Mouse (Mus musculus): Measurements from ENCODE around the gene Slc35f1. TPM values are rescaled to one million over a fixed set of nuclear protein-coding genes. Genes with fewer than 3 reads are reported as not detected.

The Slc35f1 gene
- polyA plus RNA-seq (2015; fragmentation: Nextera tagmentation; extraction: Ambion mirVana): 2.1 and 2.2 TPM in 2 replicates

GRCm38 (mm10) chr10:52690334-52690991 is at the start of gene Slc35f1:
Gene Slc35f1, plus strand, starts transcription at chr10:52690533.
- Histone ChIP-seq H3K36me3 (ENCODE audit: insufficient read depth, low read length) (no peaks in the 10 kb centered on the region), H3K9ac (ENCODE audit: low read depth, low read length) (peak within 1 kb of the TSS; percentile 56), H3K27me3 (ENCODE audit: insufficient read depth, low read length) (no peaks in the 10 kb centered on the region), H3K4me1 (replicated peaks; ENCODE audit: insufficient read depth, low read length) (no peaks in the 10 kb centered on the region), H3K4me3 (replicated peaks; ENCODE audit: low read depth, low read length) (peak within 1 kb of the TSS; percentile 54), H3K9me3 (replicated peaks; ENCODE audit: low read length) (no peaks in the 10 kb centered on the region), H3K27ac (no peak within 1 kb of the TSS), H3K4me2 (ENCODE audit: low read length) (peak within 1 kb of the TSS; percentile 96)
- peak; percentile 91 for ATAC-seq (replicated peaks; ENCODE audit: low FRiP score, low read depth)
- WGBS: 0% methylated on average over 51 of the region's 54 CpGs
- TF ChIP-seq CTCF (IDR thresholded peaks at IDR 0.05; ENCODE audit: low read depth): peak; percentile 64
- peak; percentile 77 for DNase-seq (ENCODE audit: low spot score)

GRCm38 (mm10) chr10:52671234-52671633 is 19.1 kb upstream of the Slc35f1 start:
- H3K9ac ChIP-seq (ENCODE audit: low read depth, low read length): no peak overlapping the region
- no peak for TF ChIP-seq CTCF (IDR thresholded peaks at IDR 0.05; ENCODE audit: low read depth)
- ATAC-seq (replicated peaks; ENCODE audit: low FRiP score, low read depth): no peak
- H3K36me3 ChIP-seq (ENCODE audit: insufficient read depth, low read length): no peaks in the 10 kb centered on the region
- no peak overlapping the region for H3K27ac ChIP-seq
- no peaks in the 10 kb centered on the region for H3K4me1 ChIP-seq (replicated peaks; ENCODE audit: insufficient read depth, low read length)
- no peaks in the 10 kb centered on the region for H3K9me3 ChIP-seq (replicated peaks; ENCODE audit: low read length)
- H3K4me2 ChIP-seq (ENCODE audit: low read length): no peak overlapping the region
- no peak for DNase-seq (ENCODE audit: low spot score)
- no peaks in the 10 kb centered on the region for H3K27me3 ChIP-seq (ENCODE audit: insufficient read depth, low read length)
- no peak overlapping the region for H3K4me3 ChIP-seq (replicated peaks; ENCODE audit: low read depth, low read length)

- ATAC-seq (replicated peaks; ENCODE audit: low FRiP score, low read depth) (peak; percentile 71), DNase-seq (ENCODE audit: low spot score) (peak; percentile 16)
- no peaks in the 10 kb centered on the region for H3K9me3 ChIP-seq (replicated peaks; ENCODE audit: low read length)
- TF ChIP-seq CTCF (IDR thresholded peaks at IDR 0.05; ENCODE audit: low read depth): no peak
- no peaks in the 10 kb centered on the region for H3K36me3 ChIP-seq (ENCODE audit: insufficient read depth, low read length)
- WGBS: under 1% methylated on average over 45 of the region's 45 CpGs
- peak overlapping the region; percentile 54 for H3K4me3 ChIP-seq (replicated peaks; ENCODE audit: low read depth, low read length)
- peak overlapping the region; percentile 56 for H3K9ac ChIP-seq (ENCODE audit: low read depth, low read length)
- H3K27ac ChIP-seq: no peak overlapping the region
- H3K27me3 ChIP-seq (ENCODE audit: insufficient read depth, low read length): no peaks in the 10 kb centered on the region
- no peaks in the 10 kb centered on the region for H3K4me1 ChIP-seq (replicated peaks; ENCODE audit: insufficient read depth, low read length)
- H3K4me2 ChIP-seq (ENCODE audit: low read length): peak overlapping the region; percentile 96
Measured at GRCm38 (mm10) chr10:52690992-52691731, 829 bp downstream of the Slc35f1 start.

GRCm38 (mm10) chr10:52703688-52704087 is 13.4 kb downstream of the Slc35f1 start:
- Histone ChIP-seq H3K27me3 (ENCODE audit: insufficient read depth, low read length) (no peaks in the 10 kb centered on the region), H3K4me3 (replicated peaks; ENCODE audit: low read depth, low read length) (no peak overlapping the region; the same call in 1 of the 2 replicates), H3K4me2 (ENCODE audit: low read length) (peak overlapping the region; percentile 92), H3K27ac (no peak overlapping the region), H3K9me3 (replicated peaks; ENCODE audit: low read length) (no peaks in the 10 kb centered on the region), H3K4me1 (replicated peaks; ENCODE audit: insufficient read depth, low read length) (no peaks in the 10 kb centered on the region; the same call in 1 of the 2 replicates), H3K9ac (ENCODE audit: low read depth, low read length) (no peak overlapping the region), H3K36me3 (ENCODE audit: insufficient read depth, low read length) (no peaks in the 10 kb centered on the region)
- DNase-seq (ENCODE audit: low spot score) (no peak), ATAC-seq (replicated peaks; ENCODE audit: low FRiP score, low read depth) (no peak)
- no peak for TF ChIP-seq CTCF (IDR thresholded peaks at IDR 0.05; ENCODE audit: low read depth)

GRCm38 (mm10) chr10:52704101-52705051 is 14.0 kb downstream of the Slc35f1 start:
- Histone ChIP-seq H3K27me3 (ENCODE audit: insufficient read depth, low read length) (no peaks in the 10 kb centered on the region), H3K27ac (no peak overlapping the region), H3K4me3 (replicated peaks; ENCODE audit: low read depth, low read length) (peak overlapping the region; percentile 31), H3K4me2 (ENCODE audit: low read length) (peak overlapping the region; percentile 92), H3K4me1 (replicated peaks; ENCODE audit: insufficient read depth, low read length) (no peaks in the 10 kb centered on the region; the same call in 1 of the 2 replicates), H3K9me3 (replicated peaks; ENCODE audit: low read length) (no peaks in the 10 kb centered on the region), H3K9ac (ENCODE audit: low read depth, low read length) (peak overlapping the region; percentile 55), H3K36me3 (ENCODE audit: insufficient read depth, low read length) (no peaks in the 10 kb centered on the region)
- 2% methylated on average over 31 of the region's 31 CpGs for WGBS
- TF ChIP-seq CTCF (IDR thresholded peaks at IDR 0.05; ENCODE audit: low read depth): no peak
- ATAC-seq (replicated peaks; ENCODE audit: low FRiP score, low read depth) (peak; percentile 69; the same call in 1 of the 2 replicates), DNase-seq (ENCODE audit: low spot score) (peak; percentile 58)

GRCm38 (mm10) chr10:52709482-52709881 is 19.1 kb downstream of the Slc35f1 start:
- Histone ChIP-seq H3K27me3 (ENCODE audit: insufficient read depth, low read length) (no peaks in the 10 kb centered on the region), H3K27ac (no peak overlapping the region), H3K4me3 (replicated peaks; ENCODE audit: low read depth, low read length) (no peak overlapping the region), H3K4me2 (ENCODE audit: low read length) (no peak overlapping the region), H3K36me3 (ENCODE audit: insufficient read depth, low read length) (no peaks in the 10 kb centered on the region), H3K9me3 (replicated peaks; ENCODE audit: low read length) (no peaks in the 10 kb centered on the region), H3K4me1 (replicated peaks; ENCODE audit: insufficient read depth, low read length) (no peaks in the 10 kb centered on the region; the same call in 1 of the 2 replicates), H3K9ac (ENCODE audit: low read depth, low read length) (no peak overlapping the region)
- ATAC-seq (replicated peaks; ENCODE audit: low FRiP score, low read depth) (no peak), DNase-seq (ENCODE audit: low spot score) (no peak)
- WGBS: 66% methylated on average over 2 of the region's 2 CpGs
- TF ChIP-seq CTCF (IDR thresholded peaks at IDR 0.05; ENCODE audit: low read depth): no peak
